Mouse (Mus musculus) gastrocnemius, adult 2 months (tissue): ENCODE measurements at regions not wholly inside any gene's neighbourhood (a gene's known extent, or its start where the extent isn't known, plus 50 kb on each side); places are given as distances from the start of the nearest gene placed in this dataset.

ENCODE experiments used
- DNase-seq: peaks from one replicate; pipeline ENCODE4 v3.0.0; 2022
- H3K27ac ChIP-seq: fragments of 200-600 bp; 2 replicates; pipeline ENCODE4 v1.8.1; 2022; ENCODE audit warnings: mild to moderate bottlenecking
- H3K4me3 ChIP-seq: fragments of 200-600 bp; 2 replicates; pipeline ENCODE4 v1.8.1; 2022; ENCODE audit warnings: mild to moderate bottlenecking, moderate library complexity
- CTCF ChIP-seq: fragments of 200-600 bp; IDR thresholded peaks from 2 replicates; pipeline ENCODE4 v1.8.1; 2022; ENCODE audit warnings: antibody characterized with exemption, mild to moderate bottlenecking, moderate library complexity
- intact Hi-C: fragments of 180-260 bp; cut with DNase I; formaldehyde crosslinking; loops from one replicate; pipeline ENCODE4 v1.15.1; 2025

DNA sequence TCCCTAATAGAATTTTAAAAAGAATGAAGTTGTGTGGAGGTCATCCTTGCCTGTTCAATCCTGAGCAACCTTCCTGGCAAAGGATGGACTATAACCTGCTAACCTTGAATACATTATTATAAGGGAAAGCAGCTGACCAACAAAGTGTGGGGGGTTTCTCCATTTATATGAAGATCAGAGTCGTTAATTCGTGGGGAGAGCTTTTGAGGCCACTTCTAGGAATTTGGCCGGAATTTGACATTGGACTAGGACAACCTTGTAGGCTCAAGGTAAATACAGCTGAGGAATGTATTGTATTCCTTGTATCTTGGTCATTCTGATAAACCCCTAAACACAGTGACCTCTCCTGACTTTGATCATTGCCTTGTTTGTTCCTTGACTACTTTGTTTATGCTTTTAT lies 56.9 kb downstream of the Klf4 start:
- Histone ChIP-seq H3K27ac (no peak overlapping the region), H3K4me3 (no peak overlapping the region)
- no peak for DNase-seq
- TF ChIP-seq CTCF: no peak
- intact Hi-C loops: no loop called here

DNA sequence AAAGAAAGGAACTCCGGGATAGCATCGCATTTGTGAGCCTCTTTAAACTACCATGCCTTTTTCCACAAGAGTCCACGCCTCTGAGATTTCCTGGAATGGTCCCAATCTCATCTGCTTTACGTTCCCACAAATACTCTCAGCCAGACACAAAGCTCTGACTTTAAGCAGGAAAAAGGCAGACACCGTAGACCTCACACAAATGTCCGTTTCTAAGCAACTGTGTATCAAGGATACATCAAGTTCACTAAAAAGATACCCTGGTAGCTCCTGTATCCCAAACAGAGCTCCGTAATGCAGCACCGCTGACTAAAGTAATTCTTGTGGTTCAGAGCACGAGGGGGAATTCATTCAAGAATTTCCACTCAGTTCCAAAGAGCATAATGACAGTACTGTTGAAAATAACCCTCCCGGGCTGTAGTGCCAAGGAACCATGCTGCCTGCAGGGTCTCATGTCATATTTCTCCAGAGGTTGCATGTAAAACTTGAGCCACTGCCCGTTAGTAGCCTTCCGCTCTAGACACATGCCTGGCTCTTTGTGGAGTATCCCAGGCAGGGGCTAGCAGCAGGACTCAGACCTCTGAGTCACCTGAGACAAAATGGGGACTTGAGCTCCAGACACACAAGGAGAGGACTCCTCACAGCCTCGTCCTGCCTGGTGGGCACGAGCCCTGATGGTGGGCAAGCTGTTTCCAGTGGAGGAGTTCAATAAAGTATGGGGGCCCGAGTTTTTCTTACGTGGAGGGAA lies 58.0 kb downstream of the Klf4 start:
- Histone ChIP-seq H3K27ac (no peak overlapping the region), H3K4me3 (no peak overlapping the region)
- intact Hi-C loops: no loop called here

DNA sequence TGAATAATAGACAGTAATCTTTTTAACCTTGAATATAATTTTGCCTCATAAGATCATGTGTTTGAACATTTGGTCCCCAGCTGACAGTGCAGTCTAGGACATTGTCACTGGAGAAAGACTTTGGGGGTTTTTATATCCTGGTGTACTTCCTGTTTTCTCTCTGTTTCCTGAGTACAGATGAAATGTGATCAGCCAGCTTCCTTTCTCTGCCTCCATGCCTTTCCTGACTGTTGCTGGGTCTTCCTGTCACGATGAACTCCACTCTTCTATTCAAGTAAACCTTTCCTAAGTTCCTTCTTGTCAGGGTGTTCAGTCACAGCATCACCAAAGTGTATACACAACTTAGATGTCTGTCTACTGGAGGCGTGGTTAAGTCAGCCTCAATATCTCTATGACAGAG lies 59.6 kb downstream of the Klf4 start:
- TF ChIP-seq CTCF: no peak
- Histone ChIP-seq H3K27ac (no peak overlapping the region), H3K4me3 (no peak overlapping the region)
- intact Hi-C loops: no loop called here
- no peak for DNase-seq

More for the DNA sequence above, 58.0 kb downstream of the Klf4 start:
- no peak for TF ChIP-seq CTCF
- no peak for DNase-seq

DNA sequence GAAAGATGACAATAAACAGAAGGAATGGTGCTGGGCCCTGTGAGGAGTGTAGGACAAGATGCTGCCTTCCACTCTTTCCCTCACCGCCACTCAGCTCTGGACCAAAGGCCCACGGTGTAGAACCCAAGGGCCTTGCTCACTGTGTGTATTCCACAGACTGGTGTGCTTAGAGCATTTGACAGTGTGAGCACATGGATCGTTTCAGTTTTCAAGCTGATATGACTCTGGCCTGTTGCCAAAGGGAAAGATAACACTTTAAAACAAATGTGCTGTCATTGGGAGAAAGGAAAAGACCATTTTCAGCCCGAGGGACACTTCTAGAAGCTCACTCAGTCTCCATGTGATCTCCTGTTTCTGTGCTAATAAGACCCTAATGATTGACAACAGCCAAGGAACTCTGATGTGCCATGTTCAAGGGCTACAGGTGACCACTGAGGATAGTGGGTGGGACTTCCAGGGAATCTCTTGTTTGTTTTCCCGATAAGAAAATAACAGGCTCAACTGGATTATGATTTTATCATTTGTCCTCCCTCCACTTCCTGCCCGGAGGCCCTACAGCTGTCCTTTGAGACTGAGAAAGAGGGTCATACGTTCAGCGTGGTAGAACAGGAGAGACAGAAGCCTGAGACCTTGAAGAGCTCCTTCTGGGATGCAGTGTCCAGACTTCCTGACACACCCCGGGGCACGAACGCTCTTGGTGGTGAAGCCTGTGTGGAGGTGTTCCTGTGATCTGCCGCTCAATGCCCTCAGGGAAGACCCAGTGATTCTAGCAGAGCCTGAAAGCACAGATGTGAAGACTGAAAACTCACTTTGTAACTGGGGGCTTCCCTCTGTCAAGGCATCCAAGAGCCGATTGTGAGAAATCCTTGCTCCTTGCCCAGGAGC lies 61.2 kb downstream of the Klf4 start:
- intact Hi-C loops: no loop called here
- no peak for DNase-seq
- no peak overlapping the region for H3K27ac ChIP-seq
- no peak overlapping the region for H3K4me3 ChIP-seq
- no peak for TF ChIP-seq CTCF

DNA sequence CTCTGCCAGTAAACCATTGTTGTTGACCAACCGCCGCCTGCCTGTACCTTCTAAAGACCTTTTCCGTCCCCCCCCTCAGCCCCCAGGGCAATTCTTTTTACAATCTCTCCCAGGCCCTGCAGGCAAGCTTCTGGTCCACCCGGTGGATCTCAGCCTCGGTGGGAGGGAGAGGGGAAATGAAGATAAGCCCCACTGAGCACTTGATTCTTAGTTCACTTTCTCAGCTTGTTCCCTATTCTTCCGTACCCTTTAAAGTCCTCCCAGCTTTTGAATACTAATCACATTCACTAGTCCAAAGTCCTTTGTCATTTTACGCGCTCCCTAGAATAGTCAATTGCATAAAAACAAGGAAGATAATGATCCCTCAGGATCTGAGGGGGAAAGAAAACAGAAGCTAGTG lies 68.1 kb downstream of the Klf4 start:
- intact Hi-C loops: no loop called here
- no peak for TF ChIP-seq CTCF
- no peak for DNase-seq
- Histone ChIP-seq H3K4me3 (no peak overlapping the region), H3K27ac (no peak overlapping the region)

- intact Hi-C loops: no loop called here
- peak; percentile 41 for DNase-seq
- Histone ChIP-seq H3K27ac (no peak overlapping the region), H3K4me3 (no peak overlapping the region)
- no peak for TF ChIP-seq CTCF
Measured at GRCm38 (mm10) chr4:55461927-55462326, 70.3 kb downstream of the Klf4 start.

- intact Hi-C loops: no loop called here
- TF ChIP-seq CTCF: no peak
- DNase-seq: no peak
- no peak overlapping the region for H3K4me3 ChIP-seq
- no peak overlapping the region for H3K27ac ChIP-seq
Measured at GRCm38 (mm10) chr4:55453902-55454301, 78.4 kb downstream of the Klf4 start.

- DNase-seq: no peak
- no peak overlapping the region for H3K27ac ChIP-seq
- no peak overlapping the region for H3K4me3 ChIP-seq
- no peak for TF ChIP-seq CTCF
- intact Hi-C loops: no loop called here
Measured at GRCm38 (mm10) chr4:55452546-55452945, 79.7 kb downstream of the Klf4 start.

DNA sequence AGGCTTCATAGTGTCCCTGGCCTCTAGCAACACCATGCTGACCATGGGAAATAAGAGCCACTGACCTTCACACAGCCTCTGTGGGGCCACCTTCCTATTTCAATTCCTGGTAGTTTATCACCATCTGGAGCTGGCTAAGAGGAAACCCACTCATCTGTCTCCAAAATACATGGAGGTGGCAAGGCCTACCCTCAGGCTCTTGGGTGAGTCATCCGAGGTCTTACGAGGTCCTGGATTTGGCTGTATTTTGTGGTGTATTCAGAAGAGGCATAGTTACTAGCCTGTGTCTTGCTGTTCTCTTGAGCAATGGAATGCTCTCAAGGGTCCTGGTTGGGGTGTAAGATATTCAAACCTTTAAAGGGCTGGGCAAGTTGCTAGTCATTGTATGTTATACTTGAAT lies 80.6 kb downstream of the Klf4 start:
- intact Hi-C loops: no loop called here
- H3K27ac ChIP-seq: no peak overlapping the region
- TF ChIP-seq CTCF: no peak

DNA sequence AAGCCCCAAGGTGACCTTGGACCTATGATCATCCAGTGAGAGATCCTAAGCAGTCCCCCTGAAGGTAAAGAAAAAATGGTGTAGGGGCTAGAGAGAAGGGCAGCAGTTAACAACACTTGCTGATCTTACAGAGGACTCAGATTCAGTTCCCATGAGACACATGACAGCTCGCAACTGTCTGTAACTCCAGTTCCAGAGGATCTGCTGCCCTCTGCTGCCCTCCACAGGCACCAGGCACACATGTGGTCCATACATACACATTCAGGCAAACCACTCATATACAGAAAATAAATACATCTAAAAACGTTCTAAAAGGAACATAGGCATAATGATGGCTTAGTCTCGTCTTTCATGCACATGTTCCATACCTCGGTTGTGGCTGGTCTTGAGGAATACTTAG lies 81.2 kb downstream of the Klf4 start:
- Histone ChIP-seq H3K4me3 (no peak overlapping the region), H3K27ac (no peak overlapping the region)
- DNase-seq: no peak
- TF ChIP-seq CTCF: peak; percentile 31; the same call in 1 of the 2 replicates
- intact Hi-C loops: no loop called here

More for the DNA sequence above, 80.6 kb downstream of the Klf4 start:
- no peak for DNase-seq
- no peak overlapping the region for H3K4me3 ChIP-seq

GRCm38 (mm10) chr4:55443489-55443888 lies 88.8 kb downstream of the Klf4 start:
- intact Hi-C loops: no loop called here
- H3K27ac ChIP-seq: no peak overlapping the region
- no peak for DNase-seq
- TF ChIP-seq CTCF: no peak
- no peak overlapping the region for H3K4me3 ChIP-seq

DNA sequence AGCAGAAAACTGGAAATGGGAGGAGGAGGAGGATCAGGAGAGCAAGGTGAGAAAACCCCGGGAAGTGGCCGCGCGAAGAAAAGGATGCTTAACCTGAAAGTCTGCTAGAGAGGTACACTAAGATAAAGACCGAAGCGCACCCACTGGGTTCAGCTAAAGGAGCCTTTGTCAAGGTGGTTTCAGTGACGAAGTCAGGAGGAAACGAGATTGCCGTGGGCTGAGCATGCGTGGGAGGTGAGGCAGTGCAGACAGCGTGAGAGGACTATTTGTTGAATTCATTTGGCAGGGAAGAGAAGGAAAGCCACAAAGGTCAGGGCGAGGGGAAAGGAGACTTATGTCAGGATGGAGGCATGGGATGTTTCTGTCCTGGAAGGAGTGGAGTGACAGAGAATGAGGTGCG lies 90.2 kb downstream of the Klf4 start:
- Histone ChIP-seq H3K27ac (no peak overlapping the region), H3K4me3 (no peak overlapping the region)
- no peak for TF ChIP-seq CTCF
- DNase-seq: no peak
- intact Hi-C loops: no loop called here
